Mouse (Mus musculus) liver, embryonic 14.5 days (tissue): ENCODE data around the gene Prr23a1. TPM values are rescaled to one million over a fixed set of nuclear protein-coding genes. Genes with fewer than 3 reads are reported as not detected.

Source experiments
- ATAC-seq: fragments of 200-750 bp; cut with Nextera tagmentation; 2 replicates; pipeline ENCODE4 v1.8.0; 2017; ENCODE audit warnings: moderate number of reproducible peaks, mild to moderate bottlenecking, moderate library complexity; ENCODE audit not compliant: insufficient read depth
- DNase-seq, 3 experiments: peaks; one replicate each; pipeline ENCODE4 v3.0.0-alpha.2; 2012 to 2013; ENCODE audit warnings: low read depth in 3 of 3, low spot score in 3 of 3
- H3K27ac ChIP-seq: fragments of 300-500 bp; sonication (generic); 2 replicates; pipeline ENCODE4 v1.5.1; 2014; ENCODE audit warnings: moderate library complexity, mild to moderate bottlenecking, control low read depth, inconsistent platforms
- H3K27me3 ChIP-seq: fragments of 300-500 bp; sonication (generic); 2 replicates; pipeline ENCODE4 v1.6.1; 2014; ENCODE audit warnings: mild to moderate bottlenecking, low read length, moderate library complexity; ENCODE audit not compliant: control insufficient read depth, insufficient read depth
- H3K36me3 ChIP-seq: fragments of 300-500 bp; sonication (generic); replicated peaks from 2 replicates; pipeline ENCODE4 v1.6.1; 2014; ENCODE audit warnings: low read depth; ENCODE audit not compliant: control insufficient read depth, insufficient read depth
- H3K4me1 ChIP-seq, 2 experiments: fragments of 200-500 bp in 1 of 2; fragments of 300-500 bp in 1 of 2; sonication (generic) in 1 of 2; replicated peaks; 2 replicates each; pipeline ENCODE4 v1.6.1; 2012 to 2014; ENCODE audit warnings: antibody characterized with exemption in 1 of 2, inconsistent platforms in 1 of 2, low read length in 1 of 2; ENCODE audit not compliant: control insufficient read depth in 2 of 2, insufficient read depth in 2 of 2
- H3K4me2 ChIP-seq: fragments of 300-500 bp; sonication (generic); 2 replicates; pipeline ENCODE4 v1.6.1; 2014; ENCODE audit warnings: low read depth, mild to moderate bottlenecking, control low read depth, moderate library complexity
- H3K4me3 ChIP-seq, 2 experiments: fragments of 200-500 bp in 1 of 2; fragments of 300-500 bp in 1 of 2; sonication (generic) in 1 of 2; 2 replicates each; pipeline ENCODE4 v1.5.1; 2012 to 2014; ENCODE audit warnings: low read depth in 2 of 2, low read length in 2 of 2, mild to moderate bottlenecking in 2 of 2, control low read depth in 1 of 2, inconsistent platforms in 1 of 2, moderate library complexity in 1 of 2; ENCODE audit not compliant: insufficient read depth in 1 of 2
- H3K9ac ChIP-seq: fragments of 300-500 bp; sonication (generic); replicated peaks from 2 replicates; pipeline ENCODE4 v1.6.1; 2014; ENCODE audit warnings: mild to moderate bottlenecking, control low read depth, moderate library complexity
- H3K9me3 ChIP-seq: fragments of 300-500 bp; sonication (generic); 2 replicates; pipeline ENCODE4 v1.6.1; 2016; ENCODE audit warnings: low read length, mixed read lengths; ENCODE audit not compliant: control insufficient read depth
- CTCF ChIP-seq: IDR thresholded peaks from 2 replicates; pipeline ENCODE4 v1.5.1; 2016; ENCODE audit warnings: antibody characterized with exemption, low read depth, control low read depth
- EP300 ChIP-seq: IDR thresholded peaks from 2 replicates; pipeline ENCODE4 v1.6.1; 2016; ENCODE audit warnings: antibody characterized with exemption, low read depth
- WGBS: fragments of 180-500 bp; shearing (Covaris S2); extraction: QIAGEN DNeasy Blood & Tissue Kit; methylation state at CpG from one replicate; pipeline ENCODE4 v1.1.7; 2014; ENCODE audit not compliant: insufficient replicate concordance; 5-methylcytosine and 5-hydroxymethylcytosine counted together
- polyA plus RNA-seq, 2 experiments: library from polyadenylated mRNA; depleted of rRNA in 1 of 2; stranded (reverse) in 1 of 2; unstranded in 1 of 2; fragments of >200 nt; fragmentation: Nextera tagmentation in 1 of 2; extraction: Ambion mirVana in 1 of 2; gene quantifications; 2 replicates each; pipeline versions ENCODE4 v1.2.1 to v1.2.3; 2012 to 2014

The Prr23a1 gene
- polyA plus RNA-seq, 2 experiments, result not detected

GRCm38 (mm10) chr9:98819481-98819880 is 22.8 kb upstream of the Prr23a1 start:
- Histone ChIP-seq H3K4me3 (no peak overlapping the region), H3K4me1 (no peaks in the 10 kb centered on the region), H3K27ac (no peak overlapping the region), H3K36me3 (no peaks in the 10 kb centered on the region), H3K27me3 (no peaks in the 10 kb centered on the region), H3K9ac (no peak overlapping the region), H3K4me2 (no peak overlapping the region), H3K9me3 (no peaks in the 10 kb centered on the region)
- no peak for ATAC-seq
- 47% methylated on average over 2 of the region's 2 CpGs for WGBS
- TF ChIP-seq CTCF (no peak), EP300 (no peak)
- no peak for DNase-seq

GRCm38 (mm10) chr9:98820461-98820860 is 21.8 kb upstream of the Prr23a1 start:
- H3K9me3 ChIP-seq, result no peaks in the 10 kb centered on the region
- H3K9ac ChIP-seq, result no peak overlapping the region
- H3K4me2 ChIP-seq, result no peak overlapping the region
- H3K36me3 ChIP-seq, result no peaks in the 10 kb centered on the region
- H3K4me3 ChIP-seq, result no peak overlapping the region
- 50% methylated on average over 4 of the region's 4 CpGs for WGBS
- H3K27ac ChIP-seq, result no peak overlapping the region
- no peak for ATAC-seq
- H3K4me1 ChIP-seq, result no peaks in the 10 kb centered on the region
- no peak for TF ChIP-seq CTCF
- TF ChIP-seq EP300, result no peak
- DNase-seq, result no peak
- H3K27me3 ChIP-seq, result no peaks in the 10 kb centered on the region

GRCm38 (mm10) chr9:98821067-98821466 is 21.2 kb upstream of the Prr23a1 start:
- no peak for TF ChIP-seq CTCF
- no peak for TF ChIP-seq EP300
- Histone ChIP-seq H3K36me3 (no peaks in the 10 kb centered on the region), H3K4me2 (no peak overlapping the region), H3K9ac (no peak overlapping the region), H3K27ac (no peak overlapping the region), H3K27me3 (no peaks in the 10 kb centered on the region), H3K4me3 (no peak overlapping the region), H3K9me3 (no peaks in the 10 kb centered on the region), H3K4me1 (no peaks in the 10 kb centered on the region)
- no peak for DNase-seq
- ATAC-seq, result no peak

- 58% methylated on average over 7 of the region's 7 CpGs for WGBS
Observed at GRCm38 (mm10) chr9:98823805-98824204, 18.5 kb upstream of the Prr23a1 start.

GRCm38 (mm10) chr9:98829508-98829907 is 12.8 kb upstream of the Prr23a1 start:
- no peak for TF ChIP-seq CTCF
- 44% methylated on average over 5 of the region's 5 CpGs for WGBS
- no peak for DNase-seq
- H3K4me2 ChIP-seq, result no peak overlapping the region
- no peak overlapping the region for H3K27ac ChIP-seq
- H3K4me1 ChIP-seq, result no peaks in the 10 kb centered on the region
- no peak overlapping the region for H3K4me3 ChIP-seq
- no peak for ATAC-seq
- no peaks in the 10 kb centered on the region for H3K9me3 ChIP-seq
- no peaks in the 10 kb centered on the region for H3K36me3 ChIP-seq
- H3K27me3 ChIP-seq, result no peaks in the 10 kb centered on the region
- no peak overlapping the region for H3K9ac ChIP-seq

More at GRCm38 (mm10) chr9:98823805-98824204, 18.5 kb upstream of the Prr23a1 start:
- DNase-seq (no peak), ATAC-seq (no peak)
- no peak overlapping the region for H3K4me3 ChIP-seq
- H3K27ac ChIP-seq, result no peak overlapping the region
- H3K27me3 ChIP-seq, result no peaks in the 10 kb centered on the region
- H3K4me1 ChIP-seq, result no peaks in the 10 kb centered on the region
- H3K9me3 ChIP-seq, result no peaks in the 10 kb centered on the region
- TF ChIP-seq CTCF (no peak), EP300 (no peak)
- no peaks in the 10 kb centered on the region for H3K36me3 ChIP-seq
- H3K9ac ChIP-seq, result no peak overlapping the region
- H3K4me2 ChIP-seq, result no peak overlapping the region
